Mouse (Mus musculus) myocyte (in vitro differentiated cells): ENCODE results near the gene Prr12. TPM values are rescaled to one million over a fixed set of nuclear protein-coding genes. Genes with fewer than 3 reads are reported as not detected.
A peak's percentile ranks its signal among the peaks of the same experiment; 100 is the strongest.

Experiments
- H3K27me3 ChIP-seq: one replicate; pipeline ENCODE4 v1.6.1; 2011; ENCODE audit not compliant: control insufficient read depth, insufficient read depth, insufficient read length
- H3K36me3 ChIP-seq: one replicate; pipeline ENCODE4 v1.6.1; 2011; ENCODE audit not compliant: control insufficient read depth, insufficient read depth
- H3K4me2 ChIP-seq: one replicate; pipeline ENCODE4 v1.6.1; 2011; ENCODE audit warnings: low read depth, control low read depth
- H3K4me3 ChIP-seq: one replicate; pipeline ENCODE4 v1.5.1; 2011; ENCODE audit warnings: mild to moderate bottlenecking, control low read depth, moderate library complexity
- H3K79me2 ChIP-seq: one replicate; pipeline ENCODE4 v1.6.1; 2011; ENCODE audit not compliant: control insufficient read depth, insufficient read depth
- H3ac ChIP-seq: one replicate; pipeline ENCODE4 v1.6.1; 2011; ENCODE audit not compliant: control insufficient read depth, insufficient read length
- CEBPB ChIP-seq: IDR thresholded peaks from 2 replicates; pipeline ENCODE4 v1.6.1; 2011; ENCODE audit warnings: mild to moderate bottlenecking, moderate library complexity; ENCODE audit not compliant: poor library complexity, insufficient read depth, severe bottlenecking
- E2F4 ChIP-seq: IDR thresholded peaks from one replicate; pipeline ENCODE4 v1.6.1; 2011; ENCODE audit warnings: mild to moderate bottlenecking, control low read depth, moderate library complexity; ENCODE audit not compliant: insufficient read depth
- MAX ChIP-seq: IDR thresholded peaks from one replicate; pipeline ENCODE4 v1.6.1; 2011; ENCODE audit warnings: low read depth, mild to moderate bottlenecking, control low read depth
- MYOD1 ChIP-seq, 3 experiments: IDR thresholded peaks; one replicate each; pipeline ENCODE4 v1.6.1; 2011; ENCODE audit warnings: control low read depth in 2 of 3, low read depth in 2 of 3, mild to moderate bottlenecking in 2 of 3, moderate library complexity in 1 of 3; ENCODE audit not compliant: insufficient read length in 2 of 3, control insufficient read depth in 1 of 3
- MYOG ChIP-seq, 3 experiments: IDR thresholded peaks; one replicate each; pipeline ENCODE4 v1.6.1; 2011; ENCODE audit warnings: control low read depth in 2 of 3, low read depth in 2 of 3, mild to moderate bottlenecking in 2 of 3; ENCODE audit not compliant: insufficient read length in 2 of 3, control insufficient read depth in 1 of 3, insufficient read depth in 1 of 3
- POLR2A ChIP-seq: IDR thresholded peaks from one replicate; pipeline ENCODE4 v1.6.1; 2011; ENCODE audit warnings: low read depth, mild to moderate bottlenecking, control low read depth, moderate library complexity; ENCODE audit not compliant: insufficient read length
- POLR2AphosphoS2 ChIP-seq: IDR thresholded peaks from one replicate; pipeline ENCODE4 v1.6.1; 2011; ENCODE audit warnings: low read depth, control low read depth; ENCODE audit not compliant: insufficient read length
- REST ChIP-seq: IDR thresholded peaks from one replicate; pipeline ENCODE4 v1.6.1; 2011; ENCODE audit warnings: mild to moderate bottlenecking, control low read depth, moderate library complexity; ENCODE audit not compliant: insufficient read depth, insufficient read length
- SRF ChIP-seq: IDR thresholded peaks from one replicate; pipeline ENCODE4 v1.6.1; 2011; ENCODE audit warnings: low read depth; ENCODE audit not compliant: control insufficient read depth, insufficient read length
- TCF12 ChIP-seq: IDR thresholded peaks from one replicate; pipeline ENCODE4 v1.6.1; 2011; ENCODE audit warnings: mild to moderate bottlenecking, control low read depth; ENCODE audit not compliant: poor library complexity, insufficient read depth, severe bottlenecking
- TCF3 ChIP-seq: IDR thresholded peaks from one replicate; pipeline ENCODE4 v1.6.1; 2011; ENCODE audit warnings: low read depth, control low read depth; ENCODE audit not compliant: insufficient read length
- USF1 ChIP-seq: IDR thresholded peaks from one replicate; pipeline ENCODE4 v1.6.1; 2011; ENCODE audit warnings: low read depth, mild to moderate bottlenecking, control low read depth, moderate library complexity
- polyA plus RNA-seq: library from polyadenylated mRNA; unstranded; fragments of >200 nt; fragmentation: generic; extraction: Trizol; gene quantifications from one replicate; pipeline ENCODE4 v1.2.1, GENCODE M21; 2012; ENCODE audit warnings: missing spikeins

Prr12 gene
- polyA plus RNA-seq, 1 experiment, result 10.2 TPM

DNA sequence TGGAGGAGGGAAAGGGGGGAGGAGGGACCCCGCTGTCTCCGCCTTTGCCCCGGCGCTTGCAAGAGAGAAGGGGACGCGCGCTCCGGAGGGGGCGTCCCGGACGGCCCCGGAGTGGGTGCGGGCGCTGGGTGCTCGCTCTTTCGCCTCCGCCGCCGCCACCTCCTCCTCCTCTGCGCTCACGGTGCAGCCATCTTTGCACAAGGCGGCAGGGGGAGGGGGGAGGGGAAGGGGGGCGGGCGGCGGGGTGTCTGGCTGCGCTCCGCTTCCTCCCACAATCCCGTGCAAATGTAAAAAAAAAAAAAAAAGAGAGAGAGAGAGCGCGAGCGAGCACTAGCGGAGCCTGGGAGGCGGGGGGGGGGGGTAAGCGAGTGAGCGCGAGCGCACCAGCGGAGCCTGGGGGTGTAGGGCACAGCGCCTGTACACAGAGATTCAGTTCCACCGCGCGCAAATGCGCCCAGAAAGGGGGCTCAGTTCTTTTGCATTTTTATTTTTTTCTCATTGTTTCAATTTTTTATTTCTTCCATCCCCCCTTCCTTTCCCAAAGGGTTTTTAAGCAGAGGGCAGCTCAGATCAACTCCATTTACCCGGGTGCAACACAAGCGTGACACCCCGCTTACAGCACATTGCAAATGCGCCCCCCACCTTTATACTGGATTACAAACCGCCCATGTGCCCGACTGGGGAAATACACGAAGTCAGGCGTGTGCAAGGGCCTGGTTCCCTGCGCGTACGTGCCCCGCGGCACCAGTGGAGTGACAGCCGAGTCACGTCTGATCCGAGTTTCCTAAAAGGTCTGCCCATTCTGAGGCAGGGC is 643 bp upstream of the Prr12 start:
- Histone ChIP-seq H3K27me3 (no peaks in the 10 kb centered on the region), H3ac (peak overlapping the region; percentile 42), H3K4me3 (peak overlapping the region; percentile 58), H3K4me2 (peak overlapping the region; percentile 96), H3K79me2 (peaks cover 13% of the 10 kb centered on the region), H3K36me3 (no peaks in the 10 kb centered on the region)
- TF ChIP-seq POLR2A (peak; percentile 66), TCF12 (no peak)

DNA sequence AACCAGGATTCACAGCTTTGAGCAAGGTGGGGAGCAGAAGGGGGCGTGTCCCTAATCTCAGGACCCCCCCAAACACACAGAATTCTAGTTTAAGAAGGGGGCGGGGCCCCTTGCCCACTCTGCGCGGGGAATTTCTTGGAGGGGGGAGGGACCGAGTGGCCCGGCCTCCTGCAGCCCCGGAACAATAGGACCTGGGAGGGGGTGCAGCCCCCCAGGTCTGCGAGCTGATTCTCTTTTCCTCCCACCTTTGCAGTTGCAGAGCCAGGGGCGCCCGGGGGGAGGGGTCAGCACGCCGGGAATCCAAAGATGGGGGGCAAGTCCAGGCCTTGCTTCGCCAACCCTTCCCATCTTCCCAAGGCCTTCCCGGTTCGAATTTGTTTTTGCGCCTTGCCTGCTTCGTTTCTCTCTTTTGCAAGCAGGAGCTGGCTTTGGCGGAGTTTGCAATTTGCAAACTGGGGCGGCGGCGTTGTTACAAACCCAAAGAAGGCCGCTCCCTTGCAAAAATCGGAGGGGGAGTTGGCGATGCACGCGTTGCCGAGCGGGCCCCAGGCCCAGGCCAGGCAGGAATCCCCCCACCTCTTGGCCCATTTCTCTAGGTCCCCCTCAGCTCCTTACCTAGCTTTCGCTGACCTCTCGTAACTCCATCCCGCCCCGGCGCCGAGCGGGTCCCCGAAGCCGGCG is 360 bp downstream of the Prr12 start:
- TF ChIP-seq POLR2AphosphoS2 (no peak), SRF (no peak), E2F4 (no peak)
- H3K79me2 ChIP-seq, result peaks cover 13% of the 10 kb centered on the region
- no peaks in the 10 kb centered on the region for H3K27me3 ChIP-seq
- peak overlapping the region; percentile 42 for H3ac ChIP-seq
- peak overlapping the region; percentile 58 for H3K4me3 ChIP-seq
- H3K4me2 ChIP-seq, result peak overlapping the region; percentile 98
- H3K36me3 ChIP-seq, result no peaks in the 10 kb centered on the region

DNA sequence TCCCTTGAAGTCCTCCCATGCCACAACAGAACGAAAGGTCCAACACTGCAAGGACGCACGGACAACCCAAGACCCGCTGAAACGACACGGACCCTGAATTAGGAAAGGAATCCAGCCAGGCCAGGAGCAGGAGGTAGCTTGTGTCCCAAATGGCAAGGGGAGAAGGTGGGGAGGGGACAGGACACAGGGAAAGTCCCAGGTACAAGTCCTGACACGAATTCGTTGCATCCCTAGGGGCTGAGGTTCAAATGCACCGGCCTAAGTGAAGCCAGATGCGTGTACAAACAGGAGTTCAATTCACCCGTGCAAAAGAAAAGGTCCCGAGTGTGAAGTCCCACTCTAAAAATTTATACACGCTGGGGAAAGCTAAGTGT is 1.1 kb downstream of the Prr12 start:
- peak overlapping the region; percentile 98 for H3K4me2 ChIP-seq
- H3K27me3 ChIP-seq, result no peaks in the 10 kb centered on the region
- peak overlapping the region; percentile 42 for H3ac ChIP-seq
- peaks cover 13% of the 10 kb centered on the region for H3K79me2 ChIP-seq
- TF ChIP-seq MYOD1 (IDR thresholded peaks at IDR 0.05; ENCODE audit: control insufficient read depth in 1 of 3, insufficient read length in 2 of 3, low read depth in 2 of 3) (no peak), E2F4 (no peak), MAX (no peak), TCF12 (no peak), POLR2A (no peak)
- H3K4me3 ChIP-seq, result peak overlapping the region; percentile 58
- H3K36me3 ChIP-seq, result no peaks in the 10 kb centered on the region

DNA sequence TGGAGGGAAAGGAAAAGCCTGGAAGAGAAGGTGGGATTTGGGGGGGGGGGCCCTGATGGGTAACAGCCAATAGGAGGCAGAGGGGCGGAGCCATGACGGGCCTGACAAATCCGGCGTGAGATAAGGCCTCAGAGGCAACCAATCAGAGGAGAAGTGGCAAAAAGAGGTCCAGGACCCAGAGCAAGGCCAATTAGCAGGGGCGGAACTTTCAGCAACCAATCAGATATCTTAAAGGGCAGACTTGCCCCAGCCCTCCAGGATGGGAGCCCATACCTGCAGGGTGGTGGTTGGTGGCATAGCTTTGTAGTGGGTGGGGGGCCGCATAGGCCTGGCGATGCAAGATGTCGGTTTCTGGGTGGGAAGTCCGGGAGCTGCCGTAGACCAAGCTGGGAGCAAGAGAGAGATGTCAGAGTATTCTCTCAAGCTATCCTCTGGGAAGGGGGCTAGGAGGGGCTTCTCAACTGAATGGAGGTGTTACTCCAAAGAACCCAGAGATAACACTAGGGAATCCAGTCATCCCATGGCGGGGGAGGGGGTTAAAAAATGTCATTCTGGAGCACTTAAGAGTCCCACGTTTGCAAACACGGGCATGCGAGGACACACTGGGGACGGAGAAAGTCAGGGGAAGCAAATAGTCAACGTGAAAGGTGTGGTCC is 1.6 kb downstream of the Prr12 start:
- Histone ChIP-seq H3K4me2 (peak overlapping the region; percentile 98), H3K27me3 (no peaks in the 10 kb centered on the region), H3K36me3 (no peaks in the 10 kb centered on the region), H3K4me3 (peak overlapping the region; percentile 58), H3K79me2 (peaks cover 13% of the 10 kb centered on the region), H3ac (no peak overlapping the region)
- TF ChIP-seq MAX (no peak), POLR2AphosphoS2 (no peak), POLR2A (no peak), TCF3 (no peak), REST (no peak)

DNA sequence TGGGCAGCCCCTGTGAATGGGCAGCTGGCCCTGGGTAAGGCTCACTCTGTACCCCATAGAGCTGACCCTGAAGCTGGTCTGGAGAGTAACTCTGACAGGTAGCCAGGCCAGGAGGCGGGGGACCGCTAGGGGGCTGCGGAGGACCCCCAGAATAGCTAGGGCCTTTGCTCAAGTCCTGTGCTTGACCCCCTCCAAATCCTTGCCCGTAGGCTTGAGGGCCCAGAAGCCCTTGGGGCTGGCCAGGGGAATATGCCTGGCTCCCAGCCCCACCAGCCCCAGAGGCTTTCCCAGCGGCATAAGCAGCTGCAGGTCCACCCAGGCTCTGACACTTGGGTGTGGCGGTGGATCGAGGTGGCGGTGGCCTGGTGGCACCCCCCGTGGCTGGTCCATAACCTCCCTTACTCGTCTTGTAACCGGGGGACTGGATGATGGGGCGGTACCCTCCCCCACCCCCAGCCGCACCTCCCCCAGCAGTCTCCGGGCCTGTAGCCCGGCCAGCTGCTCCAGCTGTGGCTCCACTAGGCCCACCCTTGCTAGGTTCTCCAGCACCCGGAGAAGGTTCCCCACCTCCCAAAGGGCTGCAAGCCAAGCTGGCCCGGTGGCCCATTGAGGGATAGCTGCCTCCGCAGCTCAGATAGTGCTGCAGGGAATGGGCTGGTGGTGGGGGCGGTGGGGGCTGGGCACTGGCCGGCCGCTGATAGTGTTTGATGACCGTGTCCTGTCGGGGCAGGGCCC is 3.6 kb downstream of the Prr12 start:
- H3K4me2 ChIP-seq, result no peak overlapping the region
- H3K27me3 ChIP-seq, result no peaks in the 10 kb centered on the region
- TF ChIP-seq USF1, result no peak
- no peak for TF ChIP-seq MYOD1 (IDR thresholded peaks at IDR 0.05; ENCODE audit: control insufficient read depth in 1 of 3, insufficient read length in 2 of 3, low read depth in 2 of 3)
- no peak for TF ChIP-seq MYOG (IDR thresholded peaks at IDR 0.05; ENCODE audit: control insufficient read depth in 1 of 3, insufficient read depth in 1 of 3, insufficient read length in 2 of 3, low read depth in 2 of 3)
- TF ChIP-seq REST, result no peak
- no peak for TF ChIP-seq E2F4
- no peak for TF ChIP-seq MAX
- no peak for TF ChIP-seq CEBPB
- TF ChIP-seq TCF3, result no peak
- TF ChIP-seq SRF, result no peak
- no peak for TF ChIP-seq POLR2AphosphoS2
- H3K4me3 ChIP-seq, result no peak overlapping the region
- H3K79me2 ChIP-seq, result peaks cover 13% of the 10 kb centered on the region
- no peak overlapping the region for H3ac ChIP-seq
- peaks cover 4% of the 10 kb centered on the region for H3K36me3 ChIP-seq
